Mouse (Mus musculus) bone marrow, adult 2 months (tissue): ENCODE data around the gene Tmem200a.

ENCODE experiments used
- CTCF ChIP-seq: fragments of 200-500 bp; IDR thresholded peaks from 2 replicates; pipeline ENCODE4 v1.5.1; 2011; ENCODE audit warnings: low read length, control low read depth; ENCODE audit not compliant: control insufficient read depth, insufficient read depth
- POLR2A ChIP-seq: fragments of 200-500 bp; IDR thresholded peaks from 2 replicates; pipeline ENCODE4 v1.6.1; 2011; ENCODE audit warnings: low read depth, mild to moderate bottlenecking, control low read depth, low read length, borderline replicate concordance; ENCODE audit not compliant: control insufficient read depth

- TF ChIP-seq CTCF (no peak), POLR2A (no peak)
Observed at GRCm38 (mm10) chr10:26051177-26051576, 27.7 kb downstream of the Tmem200a start.
